Mouse (Mus musculus): ENCODE results near the gene Insm2. TPM values are rescaled to one million over a fixed set of nuclear protein-coding genes. Genes with fewer than 3 reads are reported as not detected.

The Insm2 gene
- not detected in 2 replicates for polyA plus RNA-seq (2012; rRNA removed)

DNA sequence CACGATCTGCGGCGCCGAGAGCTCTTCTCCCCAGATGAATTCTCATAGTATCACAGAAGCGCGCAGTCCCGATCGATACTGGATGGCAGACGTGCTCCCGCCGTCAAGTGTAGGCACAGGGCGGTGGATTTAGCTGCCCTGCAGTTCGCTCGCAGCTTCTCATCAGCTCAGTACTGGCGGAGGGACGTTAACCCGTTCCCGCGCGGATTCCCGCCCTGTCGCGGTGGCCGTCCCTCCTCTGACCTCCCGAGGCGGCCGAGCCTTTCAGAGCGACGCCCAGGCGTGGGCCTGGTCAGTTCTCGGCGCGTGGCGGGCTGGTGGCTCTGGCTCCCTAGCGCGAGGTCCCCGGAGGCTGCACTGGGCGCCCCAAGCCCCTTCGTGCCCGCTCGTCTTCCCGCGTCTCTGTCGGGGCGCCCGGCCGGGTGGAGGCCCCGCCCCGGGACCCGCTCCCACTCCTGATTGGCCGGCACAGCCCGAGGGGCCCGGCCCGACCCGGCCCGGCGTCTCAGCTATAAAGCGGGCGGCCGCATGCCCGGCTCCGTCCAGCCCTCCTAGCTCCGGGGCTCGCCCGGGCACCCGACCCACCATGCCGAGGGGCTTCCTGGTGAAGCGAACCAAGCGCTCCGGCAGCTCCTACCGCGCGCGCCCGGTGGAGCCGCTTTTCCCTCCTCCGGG is at the start of gene Insm2:
Insm2 (plus strand) TSS at position 541 of the 675 bp plus-strand sequence.

GRCm38 (mm10) chr12:55565206-55565605 is 34.0 kb upstream of the Insm2 start, which contains the start of gene Aldoart2:
Gene Aldoart2, plus strand, starts transcription at chr12:55565239.

Other genes starting within 250 kb of the Insm2 start
- gene Psma6, start 215.2 kb upstream of the Insm2 start, polyA plus RNA-seq (2012; rRNA removed), result 87.4 and 104 TPM in 2 replicates
- gene Nfkbia, start 106.8 kb upstream of the Insm2 start, polyA plus RNA-seq (2012; rRNA removed), result 6.7 and 9.7 TPM in 2 replicates
- 0.01 TPM in 1 of 2 replicates, not detected in the other for gene Aldoart2, start 34.2 kb upstream of the Insm2 start, polyA plus RNA-seq (2012; rRNA removed)
- gene Ralgapa1, start 221.7 kb downstream of the Insm2 start, polyA plus RNA-seq (2012; rRNA removed), result 8.0 and 9.5 TPM in 2 replicates
- 19.3 and 23.7 TPM in 2 replicates for gene Brms1l, start 236.9 kb downstream of the Insm2 start, polyA plus RNA-seq (2012; rRNA removed)

Data from liver, embryonic 14 days (tissue).